Mouse (Mus musculus): ENCODE measurements around the gene Ube2j1.

- TF ChIP-seq CTCF (conservative IDR thresholded peaks at IDR 0.05 in 1 of 2, IDR thresholded peaks at IDR 0.05 in 1 of 2; ENCODE audit: low read depth in 2 of 2, low read length in 2 of 2) (no peak), MYC (IDR thresholded peaks at IDR 0.05; ENCODE audit: low read depth, low read length) (no peak), USF1 (IDR thresholded peaks at IDR 0.05; ENCODE audit: low read depth, low read length) (no peak), POLR2A (IDR thresholded peaks at IDR 0.05; ENCODE audit: low read depth, low read length) (no peak), ZKSCAN1 (IDR thresholded peaks at IDR 0.05; ENCODE audit: borderline replicate concordance, low read depth, low read length) (no peak), CHD2 (IDR thresholded peaks at IDR 0.05; ENCODE audit: low read length) (no peak), KAT2A (IDR thresholded peaks at IDR 0.05; ENCODE audit: insufficient replicate concordance, low read length) (no peak), NELFE (IDR thresholded peaks at IDR 0.05; ENCODE audit: low read depth, low read length) (no peak), MAZ (IDR thresholded peaks at IDR 0.05; ENCODE audit: low read depth, low read length) (no peak), ZC3H11A (IDR thresholded peaks at IDR 0.05; ENCODE audit: low read depth, low read length) (no peak), MAFK (IDR thresholded peaks at IDR 0.05; ENCODE audit: insufficient replicate concordance, low read length) (no peak)
Observed at GRCm38 (mm10) chr4:33061158-33061557, 29.9 kb downstream of the Ube2j1 start.

All from CH12.LX (cell line).